Mouse (Mus musculus): ENCODE measurements around the gene Atp5s.

DNA sequence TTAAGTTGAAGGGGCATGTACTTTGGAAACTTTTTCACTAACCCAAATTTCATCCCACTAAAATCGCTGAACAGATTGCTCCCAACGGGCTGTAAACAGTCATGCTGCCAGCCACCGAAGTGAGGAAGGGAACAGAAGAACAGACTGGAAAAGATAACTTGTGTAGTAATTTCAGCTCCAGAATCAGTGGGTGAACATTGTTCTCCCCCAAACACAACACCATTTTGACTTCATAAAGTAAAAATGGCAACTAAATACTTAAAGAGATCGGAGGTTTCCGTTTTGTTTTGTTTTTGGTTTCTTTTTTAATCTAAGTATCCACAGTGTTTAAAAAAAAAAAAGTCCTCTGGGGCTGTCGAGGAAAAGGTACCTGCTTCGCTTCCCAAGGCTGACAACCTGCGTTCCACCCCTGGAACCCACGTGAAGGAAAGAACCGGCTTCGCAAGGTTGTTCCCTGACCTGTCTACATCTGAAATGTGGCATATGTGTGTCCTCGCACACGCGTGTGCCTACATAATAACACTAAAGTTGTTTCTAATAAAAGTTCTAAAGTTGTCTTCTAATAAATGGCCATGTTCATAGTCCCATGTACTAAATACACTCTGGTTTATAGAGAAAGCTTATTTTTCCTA, 41.8 kb upstream of the Atp5s start:
- TF ChIP-seq CTCF (IDR thresholded peaks at IDR 0.05; ENCODE audit: borderline replicate concordance, extremely low read depth, insufficient read depth, insufficient read length) = no peak
- no peak for TF ChIP-seq POLR2A (IDR thresholded peaks at IDR 0.05; ENCODE audit: borderline replicate concordance, extremely low read depth, insufficient read depth, insufficient read length, poor library complexity, severe bottlenecking)

Data from brain, embryonic 14.5 days (tissue).